Mouse (Mus musculus): ENCODE measurements around the gene Gmnn.

GRCm38 (mm10) chr13:24735608-24736131, 26.1 kb downstream of the Gmnn start:
- TF ChIP-seq CTCF (IDR thresholded peaks at IDR 0.05; ENCODE audit: insufficient read depth, low read depth, low read length) (no peak), POLR2A (IDR thresholded peaks at IDR 0.05; ENCODE audit: insufficient read depth, low read depth, low read length) (no peak)
